In the genomic region with DNA sequence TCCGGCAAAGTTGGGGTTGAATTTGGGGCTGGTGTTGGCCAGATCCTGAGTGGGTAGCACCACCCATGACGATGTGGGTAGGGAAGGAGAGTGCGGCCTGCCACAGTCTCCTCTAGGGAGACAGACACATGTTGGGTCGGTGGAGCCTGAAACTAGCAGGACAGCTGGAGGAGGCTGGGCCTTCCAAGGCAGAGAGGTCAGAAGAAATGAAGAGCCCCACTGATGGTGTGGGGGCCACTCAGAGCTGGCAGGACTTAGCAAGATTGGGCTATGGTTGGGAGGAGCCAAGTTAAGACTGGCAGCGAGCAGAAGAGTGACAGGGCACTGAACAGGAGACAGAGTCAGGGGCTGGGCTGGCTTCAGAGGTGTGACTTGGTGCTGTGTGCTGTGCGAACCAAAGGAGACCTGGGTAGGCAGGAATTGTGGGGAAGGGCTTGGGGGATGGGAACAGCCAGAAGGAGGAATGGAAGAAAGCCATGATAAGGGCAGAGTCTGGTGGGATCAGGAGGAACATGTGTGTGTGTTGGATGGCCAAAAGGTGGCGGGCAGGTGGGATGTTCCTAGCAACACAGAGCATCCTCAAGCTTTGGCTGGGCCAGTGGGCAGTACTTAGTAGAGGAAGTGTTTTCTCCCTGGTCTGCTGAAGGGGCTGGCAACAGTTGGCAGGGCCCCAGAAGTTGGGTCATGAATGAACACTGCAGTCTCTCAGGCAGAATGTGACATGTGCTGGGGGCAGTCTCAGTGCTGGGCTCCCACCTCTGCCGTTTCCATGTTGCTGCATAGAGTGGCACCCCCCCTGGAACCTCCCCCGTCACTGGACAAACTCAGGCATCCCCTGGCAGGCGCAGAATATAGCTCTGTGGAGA, we compare ENCODE assay signal across 8 mouse cellular contexts. TPM values are rescaled to one million over a fixed set of nuclear protein-coding genes. Genes with fewer than 3 reads are reported as not detected.
DNase-seq lines count a peak whose midpoint lies in the region; ATAC-seq and TF ChIP-seq lines count a peak whose summit lies in the region.
"Had no signal": no experiment of that assay in that cellular context is flagged by ENCODE, and none has a peak within 500 bp of the region (broad histone marks: within the 10 kb centered on the region; RNA-seq: fewer than 3 reads in every experiment).

No protein-coding gene starts in this region.

- DNase-seq in left cerebral cortex, adult 2 months (ENCODE audit: extremely low spot score in 1 of 2, low spot score in 2 of 2): no peak
- no peak for DNase-seq in left cerebral cortex, adult 11 months (ENCODE audit: low spot score)
- peak; percentile 76 for DNase-seq in lung, postnatal 10 days
- DNase-seq in urinary bladder, postnatal 25 days (ENCODE audit: low spot score): no peak
- DNase-seq in cerebellum, adult 11-12 months: no peak

- no peaks in the 10 kb centered on the region for H3K36me3 ChIP-seq in embryonic facial prominence, embryonic 15.5 days
- H3K36me3 ChIP-seq in intestine, embryonic 16.5 days (ENCODE audit: control insufficient read depth, insufficient read depth, low read length): no peaks in the 10 kb centered on the region
- H3K36me3 ChIP-seq: midbrain, embryonic 12.5 days had no signal

- ATAC-seq in embryonic facial prominence, embryonic 15.5 days (ENCODE audit: insufficient number of reproducible peaks, low FRiP score, low TSS enrichment, low read depth): no peak
- no peak for ATAC-seq in intestine, embryonic 16.5 days

- H3K27ac ChIP-seq in left cerebral cortex, adult 2 months: peak overlapping the region; percentile 89
- peak overlapping the region; percentile 83; the same call in 1 of the 2 replicates for H3K27ac ChIP-seq in embryonic facial prominence, embryonic 15.5 days (replicated peaks)
- H3K27ac ChIP-seq in intestine, embryonic 16.5 days (ENCODE audit: low read length): peak overlapping the region; percentile 56

- peaks cover 49% of the 10 kb centered on the region for H3K4me1 ChIP-seq in embryonic facial prominence, embryonic 15.5 days
- H3K4me1 ChIP-seq in intestine, embryonic 16.5 days (ENCODE audit: control insufficient read depth, insufficient read depth, low read length): peaks cover 23% of the 10 kb centered on the region

- no peaks in the 10 kb centered on the region for H3K27me3 ChIP-seq in embryonic facial prominence, embryonic 15.5 days
- H3K27me3 ChIP-seq in intestine, embryonic 16.5 days (replicated peaks; ENCODE audit: control insufficient read depth, insufficient read depth, low read length): no peaks in the 10 kb centered on the region
- H3K27me3 ChIP-seq: midbrain, embryonic 12.5 days had no signal

- TF ChIP-seq CTCF in left cerebral cortex, adult 2 months (IDR thresholded peaks at IDR 0.05): no peak

- intact Hi-C loops in left cerebral cortex, adult 2 months (cut with DNase I): no loop called here

- H3K9me3 ChIP-seq in embryonic facial prominence, embryonic 15.5 days (replicated peaks): no peaks in the 10 kb centered on the region
- no peaks in the 10 kb centered on the region for H3K9me3 ChIP-seq in intestine, embryonic 16.5 days (ENCODE audit: control insufficient read depth, low read length)
- H3K9me3 ChIP-seq: midbrain, embryonic 12.5 days had no signal

- no peak overlapping the region for H3K4me2 ChIP-seq in embryonic facial prominence, embryonic 15.5 days (replicated peaks)
- H3K4me2 ChIP-seq in intestine, embryonic 16.5 days (ENCODE audit: low read depth, low read length): no peak overlapping the region
- H3K4me2 ChIP-seq: midbrain, embryonic 12.5 days had no signal

- WGBS in embryonic facial prominence, embryonic 15.5 days: 77% methylated on average over 10 of the region's 10 CpGs
- WGBS in intestine, embryonic 16.5 days: 79% methylated on average over 10 of the region's 10 CpGs

- H3K9ac ChIP-seq in embryonic facial prominence, embryonic 15.5 days: no peak overlapping the region
- H3K9ac ChIP-seq in intestine, embryonic 16.5 days (ENCODE audit: low read depth, low read length): 0 out of 2 replicates have a peak overlapping the region, but pooled peaks have one; percentile 6
- H3K9ac ChIP-seq: midbrain, embryonic 12.5 days had no signal

- H3K4me3 ChIP-seq in left cerebral cortex, adult 2 months: no peak overlapping the region
- no peak overlapping the region for H3K4me3 ChIP-seq in embryonic facial prominence, embryonic 15.5 days (replicated peaks)
- H3K4me3 ChIP-seq in intestine, embryonic 16.5 days (ENCODE audit: low read length): no peak overlapping the region
- H3K4me3 ChIP-seq: midbrain, embryonic 12.5 days had no signal

RNA-seq across cellular contexts. Expression of gene Gpr146, which starts 10.1 kb away (rescaled TPM):
- total RNA-seq in left cerebral cortex, adult 2 months (2021): 10 to 100 TPM; 12.5 to 13.9 TPM
- polyA plus RNA-seq in embryonic facial prominence, embryonic 15.5 days (2015; fragmentation: Nextera tagmentation; extraction: Ambion mirVana): 2.9 and 3.4 TPM in 2 replicates
- 2.3 and 2.5 TPM in 2 replicates for polyA plus RNA-seq in intestine, embryonic 16.5 days (2015; fragmentation: Nextera tagmentation; extraction: Ambion mirVana)

RNA-seq across cellular contexts. Expression of gene C130050O18Rik, which starts 17.5 kb away (rescaled TPM):
- under 1 TPM; 0.29 to 0.63 TPM for total RNA-seq in left cerebral cortex, adult 2 months (2021)
- 4.2 and 4.6 TPM in 2 replicates for polyA plus RNA-seq in embryonic facial prominence, embryonic 15.5 days (2015; fragmentation: Nextera tagmentation; extraction: Ambion mirVana)
- 0.87 and 1.0 TPM in 2 replicates for polyA plus RNA-seq in intestine, embryonic 16.5 days (2015; fragmentation: Nextera tagmentation; extraction: Ambion mirVana)

RNA-seq across cellular contexts. Expression of gene Cyp2w1, which starts 35.1 kb away (rescaled TPM):
- not detected for total RNA-seq in left cerebral cortex, adult 2 months (2021)
- polyA plus RNA-seq in embryonic facial prominence, embryonic 15.5 days (2015; fragmentation: Nextera tagmentation; extraction: Ambion mirVana): 24.0 and 32.3 TPM in 2 replicates
- 33.9 and 44.0 TPM in 2 replicates for polyA plus RNA-seq in intestine, embryonic 16.5 days (2015; fragmentation: Nextera tagmentation; extraction: Ambion mirVana)

RNA-seq across cellular contexts. Expression of gene Gper1, which starts 35.4 kb away (rescaled TPM):
- total RNA-seq in left cerebral cortex, adult 2 months (2021): 1 to 10 TPM; 2.5 to 2.8 TPM
- 3.8 and 4.2 TPM in 2 replicates for polyA plus RNA-seq in embryonic facial prominence, embryonic 15.5 days (2015; fragmentation: Nextera tagmentation; extraction: Ambion mirVana)
- 1.1 and 1.5 TPM in 2 replicates for polyA plus RNA-seq in intestine, embryonic 16.5 days (2015; fragmentation: Nextera tagmentation; extraction: Ambion mirVana)

RNA-seq across cellular contexts. Expression of gene Cox19, which starts 36.3 kb away (rescaled TPM):
- 10 to 100 TPM; 67.6 to 69.4 TPM for total RNA-seq in left cerebral cortex, adult 2 months (2021)
- 97.5 and 100 TPM in 2 replicates for polyA plus RNA-seq in embryonic facial prominence, embryonic 15.5 days (2015; fragmentation: Nextera tagmentation; extraction: Ambion mirVana)
- 183 and 195 TPM in 2 replicates for polyA plus RNA-seq in intestine, embryonic 16.5 days (2015; fragmentation: Nextera tagmentation; extraction: Ambion mirVana)
